Mouse (Mus musculus) heart, postnatal 0 days (tissue): ENCODE measurements around the gene Kif20b. TPM values are rescaled to one million over a fixed set of nuclear protein-coding genes. Genes with fewer than 3 reads are reported as not detected.

Experiments
- ATAC-seq: fragments of 200-750 bp; cut with Nextera tagmentation; 2 replicates; pipeline ENCODE4 v1.8.0; 2017; ENCODE audit warnings: low read depth, moderate number of reproducible peaks, moderate library complexity; ENCODE audit not compliant: insufficient read depth
- DNase-seq: peaks from one replicate; pipeline ENCODE4 v3.0.0-alpha.2; 2016; ENCODE audit warnings: low spot score
- H3K27ac ChIP-seq: fragments of 300-500 bp; sonication (generic); 2 replicates; pipeline ENCODE4 v1.5.1; 2014; ENCODE audit warnings: low read depth, mild to moderate bottlenecking
- H3K27me3 ChIP-seq: fragments of 300-500 bp; sonication (generic); 2 replicates; pipeline ENCODE4 v1.6.1; 2014; ENCODE audit warnings: low read length, mixed read lengths; ENCODE audit not compliant: control insufficient read depth, insufficient read depth
- H3K36me3 ChIP-seq: fragments of 300-500 bp; sonication (generic); replicated peaks from 2 replicates; pipeline ENCODE4 v1.6.1; 2014; ENCODE audit warnings: low read length, mixed read lengths; ENCODE audit not compliant: control insufficient read depth, insufficient read depth
- H3K4me1 ChIP-seq: fragments of 300-500 bp; sonication (generic); 2 replicates; pipeline ENCODE4 v1.6.1; 2014; ENCODE audit warnings: antibody characterized with exemption; ENCODE audit not compliant: control insufficient read depth, insufficient read depth
- H3K4me2 ChIP-seq: fragments of 300-500 bp; sonication (generic); 2 replicates; pipeline ENCODE4 v1.6.1; 2014; ENCODE audit warnings: low read depth, mild to moderate bottlenecking, low read length, moderate library complexity
- H3K4me3 ChIP-seq: fragments of 300-500 bp; sonication (generic); 2 replicates; pipeline ENCODE4 v1.5.1; 2014; ENCODE audit warnings: low read depth, low read length
- H3K9ac ChIP-seq: fragments of 300-500 bp; sonication (generic); replicated peaks from 2 replicates; pipeline ENCODE4 v1.6.1; 2014; ENCODE audit warnings: low read depth, low read length, mixed read lengths
- H3K9me3 ChIP-seq: fragments of 300-500 bp; sonication (generic); replicated peaks from 2 replicates; pipeline ENCODE4 v1.6.1; 2016; ENCODE audit warnings: low read length; ENCODE audit not compliant: control insufficient read depth
- CTCF ChIP-seq: IDR thresholded peaks from 2 replicates; pipeline ENCODE4 v1.5.1; 2016; ENCODE audit warnings: antibody characterized with exemption, control low read depth, low read depth
- EP300 ChIP-seq: IDR thresholded peaks from 2 replicates; pipeline ENCODE4 v1.6.1; 2016; ENCODE audit warnings: antibody characterized with exemption, low read depth
- WGBS: fragments of 180-500 bp; shearing (Covaris S2); extraction: QIAGEN DNeasy Blood & Tissue Kit; methylation state at CpG from one replicate; pipeline ENCODE4 v1.1.7; 2014; 5-methylcytosine and 5-hydroxymethylcytosine counted together
- polyA plus RNA-seq: library from polyadenylated mRNA; unstranded; fragments of >200 nt; fragmentation: Nextera tagmentation; extraction: Ambion mirVana; gene quantifications from 2 replicates; pipeline ENCODE4 v1.2.1, GENCODE M21; 2015
- total RNA-seq: library from RNA; depleted of rRNA; stranded (reverse); fragments of >200 nt; gene quantifications from 2 replicates; pipeline ENCODE4 v1.2.3, GENCODE M21; 2014; ENCODE audit warnings: low replicate concordance

Gene Kif20b
- total and polyA plus RNA-seq, 2 experiments from 2014 or later = 2.3 to 12.9 TPM

DNA sequence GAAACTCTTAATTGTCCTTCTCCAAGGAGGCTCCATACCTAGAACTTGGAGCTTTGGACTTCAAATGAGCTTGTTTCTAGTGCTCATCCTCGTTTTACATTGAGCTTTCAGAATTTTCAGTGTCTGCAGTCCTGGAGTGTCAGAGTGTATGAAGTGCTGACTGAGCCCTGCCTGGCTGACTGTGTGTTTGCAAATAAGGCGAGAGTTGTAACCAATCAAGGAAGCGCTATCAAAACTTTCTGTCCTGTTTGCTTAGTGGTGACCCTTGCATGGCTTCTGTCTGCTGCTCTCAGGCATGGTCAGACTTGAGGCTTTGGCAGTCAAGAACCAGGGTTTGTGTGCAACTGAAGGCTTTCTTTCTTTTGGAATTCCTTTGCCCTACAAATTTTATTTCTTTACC is 31.2 kb upstream of the Kif20b start:
- no peaks in the 10 kb centered on the region for H3K4me1 ChIP-seq
- H3K4me2 ChIP-seq = no peak overlapping the region
- H3K36me3 ChIP-seq = no peaks in the 10 kb centered on the region
- H3K9ac ChIP-seq = no peak overlapping the region
- no peak for DNase-seq
- TF ChIP-seq CTCF = no peak
- TF ChIP-seq EP300 = no peak
- H3K27me3 ChIP-seq = no peaks in the 10 kb centered on the region
- no peak for ATAC-seq
- H3K4me3 ChIP-seq = no peak overlapping the region
- no peak overlapping the region for H3K27ac ChIP-seq
- WGBS = 52% methylated on average over 3 of the region's 3 CpGs
- no peaks in the 10 kb centered on the region for H3K9me3 ChIP-seq

DNA sequence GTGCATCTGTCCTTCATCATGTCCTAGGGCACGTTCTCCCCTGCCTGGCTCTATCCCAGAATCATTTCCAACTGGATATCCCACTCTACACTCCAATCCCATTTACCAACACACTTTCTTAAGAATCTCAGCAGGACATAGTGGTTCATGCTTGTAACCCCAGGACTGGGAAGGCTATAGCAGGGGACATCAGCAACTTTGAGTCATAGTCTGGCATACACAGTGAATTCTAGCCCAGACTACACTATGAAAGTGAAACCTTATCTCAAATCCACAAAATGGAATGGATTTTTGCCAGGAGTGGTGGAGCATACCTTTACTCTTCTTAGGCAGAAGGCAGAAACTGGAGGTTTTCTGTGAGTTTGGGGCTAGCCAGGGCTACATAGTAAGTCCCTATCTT is 30.6 kb upstream of the Kif20b start:
- Histone ChIP-seq H3K4me3 (no peak overlapping the region), H3K9ac (no peak overlapping the region), H3K9me3 (no peaks in the 10 kb centered on the region), H3K27ac (no peak overlapping the region), H3K4me2 (no peak overlapping the region), H3K27me3 (no peaks in the 10 kb centered on the region), H3K36me3 (no peaks in the 10 kb centered on the region), H3K4me1 (no peaks in the 10 kb centered on the region)
- TF ChIP-seq CTCF (no peak), EP300 (no peak)
- 37% methylated on average over 1 of the region's 1 CpGs for WGBS
- DNase-seq (no peak), ATAC-seq (no peak)

GRCm38 (mm10) chr19:34895082-34895481 is 27.1 kb upstream of the Kif20b start:
- H3K36me3 ChIP-seq = no peaks in the 10 kb centered on the region
- H3K27ac ChIP-seq = no peak overlapping the region
- DNase-seq = no peak
- TF ChIP-seq EP300 = no peak
- TF ChIP-seq CTCF = no peak
- no peak overlapping the region for H3K4me2 ChIP-seq
- no peak overlapping the region for H3K9ac ChIP-seq
- no peaks in the 10 kb centered on the region for H3K27me3 ChIP-seq
- ATAC-seq = no peak
- no peaks in the 10 kb centered on the region for H3K9me3 ChIP-seq
- H3K4me1 ChIP-seq = no peaks in the 10 kb centered on the region
- WGBS = 66% methylated on average over 4 of the region's 4 CpGs
- H3K4me3 ChIP-seq = no peak overlapping the region

GRCm38 (mm10) chr19:34897082-34897965 is 24.8 kb upstream of the Kif20b start:
- ATAC-seq (no peak), DNase-seq (no peak)
- Histone ChIP-seq H3K27me3 (no peaks in the 10 kb centered on the region), H3K4me3 (no peak overlapping the region), H3K9me3 (no peaks in the 10 kb centered on the region), H3K9ac (no peak overlapping the region), H3K4me2 (no peak overlapping the region), H3K27ac (no peak overlapping the region), H3K36me3 (no peaks in the 10 kb centered on the region), H3K4me1 (no peaks in the 10 kb centered on the region)
- TF ChIP-seq CTCF = no peak
- no peak for TF ChIP-seq EP300
- 86% methylated on average over 15 of the region's 15 CpGs for WGBS

- no peaks in the 10 kb centered on the region for H3K27me3 ChIP-seq
- DNase-seq (no peak), ATAC-seq (no peak)
- no peak overlapping the region for H3K4me3 ChIP-seq
- no peaks in the 10 kb centered on the region for H3K36me3 ChIP-seq
- 67% methylated on average over 4 of the region's 4 CpGs for WGBS
- no peak for TF ChIP-seq EP300
- TF ChIP-seq CTCF = no peak
- H3K9me3 ChIP-seq = no peaks in the 10 kb centered on the region
- no peak overlapping the region for H3K4me2 ChIP-seq
- H3K9ac ChIP-seq = no peak overlapping the region
- H3K27ac ChIP-seq = no peak overlapping the region
- no peaks in the 10 kb centered on the region for H3K4me1 ChIP-seq
Observed at GRCm38 (mm10) chr19:34898941-34899340, 23.2 kb upstream of the Kif20b start.

- no peak overlapping the region for H3K4me2 ChIP-seq
- 92% methylated on average over 7 of the region's 7 CpGs for WGBS
- TF ChIP-seq EP300 (no peak), CTCF (no peak)
Observed at GRCm38 (mm10) chr19:34901266-34901665, 20.9 kb upstream of the Kif20b start.

More at GRCm38 (mm10) chr19:34901266-34901665, 20.9 kb upstream of the Kif20b start:
- no peaks in the 10 kb centered on the region for H3K36me3 ChIP-seq
- no peak overlapping the region for H3K4me3 ChIP-seq
- H3K27me3 ChIP-seq = no peaks in the 10 kb centered on the region
- H3K9ac ChIP-seq = no peak overlapping the region
- DNase-seq (no peak), ATAC-seq (no peak)
- no peaks in the 10 kb centered on the region for H3K4me1 ChIP-seq
- no peaks in the 10 kb centered on the region for H3K9me3 ChIP-seq
- no peak overlapping the region for H3K27ac ChIP-seq
